Mouse (Mus musculus) activated CD4-positive, CD25-positive, alpha-beta regulatory T cell, adult 4 months (primary cell): ENCODE results near the gene Rnf135. TPM values are rescaled to one million over a fixed set of nuclear protein-coding genes. Genes with fewer than 3 reads are reported as not detected.
"Not testable (repeated sequence)": the region's sequence is repeated elsewhere in the genome, so short reads cannot be mapped to it uniquely, and the experiment has no call there.

Source experiments
- ATAC-seq: one replicate; pipeline ENCODE4 v1.8.0; 2017
- polyA plus RNA-seq, 2 experiments: library from polyadenylated mRNA; unstranded; fragments of 100-300 nt; shearing (Covaris generic); gene quantifications; one replicate each; pipeline ENCODE4 v1.2.1; 2017

Rnf135 gene
- 1 to 10 TPM; 8.1 to 9.5 TPM for polyA plus RNA-seq

- ATAC-seq = peak; percentile 87
These were observed at the start of gene Rnf135 for GRCm38 (mm10) chr11:80183705-80184255. Gene Rnf135, plus strand, starts transcription at chr11:80183851.

GRCm38 (mm10) chr11:80134744-80135143 is 48.9 kb upstream of the Rnf135 start:
- ATAC-seq = no peak

- no peak for ATAC-seq
These were observed 47.5 kb upstream of the Rnf135 start for GRCm38 (mm10) chr11:80135954-80136683.

- ATAC-seq = no peak
These were observed 46.9 kb upstream of the Rnf135 start for GRCm38 (mm10) chr11:80136786-80137185.

- ATAC-seq = no peak
These were observed 45.9 kb upstream of the Rnf135 start for GRCm38 (mm10) chr11:80137773-80138172.

GRCm38 (mm10) chr11:80141825-80142521 is 41.7 kb upstream of the Rnf135 start, which contains the start of gene Tefm:
Gene Tefm, minus strand, starts transcription at chr11:80142175.
- peak; percentile 80 for ATAC-seq

- ATAC-seq = no peak
These were observed 40.8 kb upstream of the Rnf135 start for GRCm38 (mm10) chr11:80142872-80143271.

- no peak for ATAC-seq
These were observed 37.8 kb upstream of the Rnf135 start for GRCm38 (mm10) chr11:80145787-80146275.

GRCm38 (mm10) chr11:80147748-80148147 is 35.9 kb upstream of the Rnf135 start:
- no peak for ATAC-seq

- no peak for ATAC-seq
These were observed 35.3 kb upstream of the Rnf135 start for GRCm38 (mm10) chr11:80148313-80148712.

- ATAC-seq = not testable (repeated sequence)
These were observed 34.7 kb upstream of the Rnf135 start for GRCm38 (mm10) chr11:80148974-80149373.

GRCm38 (mm10) chr11:80149412-80150023 is 34.1 kb upstream of the Rnf135 start:
- ATAC-seq = no peak

GRCm38 (mm10) chr11:80150566-80150965 is 33.1 kb upstream of the Rnf135 start:
- ATAC-seq = no peak

GRCm38 (mm10) chr11:80151541-80151940 is 32.1 kb upstream of the Rnf135 start:
- ATAC-seq = no peak

GRCm38 (mm10) chr11:80152376-80152775 is 31.3 kb upstream of the Rnf135 start:
- ATAC-seq = no peak

GRCm38 (mm10) chr11:80153857-80154495 is 29.7 kb upstream of the Rnf135 start, which contains the start of gene Adap2:
Gene Adap2, plus strand, starts transcription at chr11:80154105.
- ATAC-seq = peak; percentile 95

GRCm38 (mm10) chr11:80154501-80154900 is 29.1 kb upstream of the Rnf135 start:
- ATAC-seq = no peak

GRCm38 (mm10) chr11:80155541-80155940 is 28.1 kb upstream of the Rnf135 start:
- no peak for ATAC-seq

- no peak for ATAC-seq
These were observed 27.7 kb upstream of the Rnf135 start for GRCm38 (mm10) chr11:80155961-80156360.

GRCm38 (mm10) chr11:80156841-80157240 is 26.8 kb upstream of the Rnf135 start:
- no peak for ATAC-seq

GRCm38 (mm10) chr11:80159018-80159417 is 24.6 kb upstream of the Rnf135 start:
- no peak for ATAC-seq

GRCm38 (mm10) chr11:80161041-80161440 is 22.6 kb upstream of the Rnf135 start:
- no peak for ATAC-seq
